Mouse (Mus musculus) NIH3T3 (cell line): ENCODE measurements around the gene Vcam1.

ENCODE experiments used
- DNase-seq: peaks from one replicate; pipeline ENCODE4 v3.0.0-alpha.2; 2012; ENCODE audit warnings: low read depth

Vcam1 gene

GRCm38 (mm10) chr3:116126508-116127190, 2.8 kb downstream of the Vcam1 start:
- peak; percentile 54 for DNase-seq

- DNase-seq, result peak; percentile 63
These were observed 3.4 kb downstream of the Vcam1 start for GRCm38 (mm10) chr3:116126070-116126469.

GRCm38 (mm10) chr3:116123827-116124226, 5.7 kb downstream of the Vcam1 start:
- DNase-seq, result no peak

GRCm38 (mm10) chr3:116122696-116123095, 6.8 kb downstream of the Vcam1 start:
- no peak for DNase-seq

- peak; percentile 63 for DNase-seq
These were observed 8.5 kb downstream of the Vcam1 start for GRCm38 (mm10) chr3:116121026-116121425.

- DNase-seq, result peak; percentile 72
These were observed 9.1 kb downstream of the Vcam1 start for GRCm38 (mm10) chr3:116120391-116120790.

- peak; percentile 44 for DNase-seq
These were observed 10.3 kb downstream of the Vcam1 start for GRCm38 (mm10) chr3:116119162-116119561.

GRCm38 (mm10) chr3:116117046-116117445, 12.4 kb downstream of the Vcam1 start:
- no peak for DNase-seq

GRCm38 (mm10) chr3:116114249-116115188, 15.0 kb downstream of the Vcam1 start:
- DNase-seq, result peak; percentile 95

- peak; percentile 91 for DNase-seq
These were observed 15.8 kb downstream of the Vcam1 start for GRCm38 (mm10) chr3:116113443-116114241.

GRCm38 (mm10) chr3:116112816-116113405, 16.6 kb downstream of the Vcam1 start:
- DNase-seq, result no peak

- no peak for DNase-seq
These were observed 23.8 kb downstream of the Vcam1 start for GRCm38 (mm10) chr3:116105713-116106112.

GRCm38 (mm10) chr3:116104866-116105647, 24.4 kb downstream of the Vcam1 start:
- DNase-seq, result no peak

- no peak for DNase-seq
These were observed 25.2 kb downstream of the Vcam1 start for GRCm38 (mm10) chr3:116104270-116104669.

- no peak for DNase-seq
These were observed 28.6 kb downstream of the Vcam1 start for GRCm38 (mm10) chr3:116100850-116101249.

- no peak for DNase-seq
These were observed 33.6 kb downstream of the Vcam1 start for GRCm38 (mm10) chr3:116095934-116096333.

- DNase-seq, result no peak
These were observed 34.2 kb downstream of the Vcam1 start for GRCm38 (mm10) chr3:116095312-116095711.

- DNase-seq, result no peak
These were observed 34.6 kb downstream of the Vcam1 start for GRCm38 (mm10) chr3:116094886-116095285.

GRCm38 (mm10) chr3:116094288-116094687, 35.2 kb downstream of the Vcam1 start:
- no peak for DNase-seq

GRCm38 (mm10) chr3:116092547-116092946, 36.9 kb downstream of the Vcam1 start:
- no peak for DNase-seq

- DNase-seq, result no peak
These were observed 37.8 kb downstream of the Vcam1 start for GRCm38 (mm10) chr3:116091706-116092105.
